Comparison of ENCODE assay signal across 13 mouse cellular contexts in genomic region chr13:4228441-4228840, GRCm38 (mm10). TPM values are rescaled to one million over a fixed set of nuclear protein-coding genes. Genes with fewer than 3 reads are reported as not detected.
DNase-seq lines count a peak whose midpoint lies in the region; ATAC-seq and TF ChIP-seq lines count a peak whose summit lies in the region.
"Had no signal": no experiment of that assay in that cellular context is flagged by ENCODE, and none has a peak within 500 bp of the region (broad histone marks: within the 10 kb centered on the region; RNA-seq: fewer than 3 reads in every experiment).

TSS of gene Akr1c19 (plus strand) at chr13:4228700.

- H3K4me2 ChIP-seq in lung, embryonic 14.5 days = no peak within 1 kb of the TSS
- no peak within 1 kb of the TSS for H3K4me2 ChIP-seq in liver, embryonic 11.5 days
- no peak within 1 kb of the TSS for H3K4me2 ChIP-seq in stomach, embryonic 15.5 days
- no peak within 1 kb of the TSS for H3K4me2 ChIP-seq in forebrain, embryonic 16.5 days (ENCODE audit: low read length)
- H3K4me2 ChIP-seq in neural tube, embryonic 15.5 days = no peak within 1 kb of the TSS
- H3K4me2 ChIP-seq: limb, embryonic 15.5 days had no signal

- no peak within 1 kb of the TSS for H3K27ac ChIP-seq in lung, embryonic 14.5 days (ENCODE audit: low read depth)
- H3K27ac ChIP-seq in liver, embryonic 11.5 days (ENCODE audit: low read depth, low read length) = no peak within 1 kb of the TSS
- H3K27ac ChIP-seq in stomach, embryonic 15.5 days = no peak within 1 kb of the TSS
- H3K27ac ChIP-seq in forebrain, embryonic 16.5 days (ENCODE audit: low read length) = no peak within 1 kb of the TSS
- H3K27ac ChIP-seq in neural tube, embryonic 15.5 days (replicated peaks) = no peak within 1 kb of the TSS
- H3K27ac ChIP-seq: limb, embryonic 15.5 days had no signal

- ATAC-seq in lung, embryonic 14.5 days (ENCODE audit: insufficient read depth) = no peak
- no peak for ATAC-seq in liver, embryonic 11.5 days (replicated peaks; ENCODE audit: low FRiP score)
- no peak for ATAC-seq in stomach, embryonic 15.5 days (ENCODE audit: insufficient read depth, low FRiP score, low read depth)
- no peak for ATAC-seq in forebrain, embryonic 16.5 days
- ATAC-seq in neural tube, embryonic 15.5 days (ENCODE audit: low FRiP score) = no peak

- no peak within 1 kb of the TSS for H3K9ac ChIP-seq in lung, embryonic 14.5 days
- H3K9ac ChIP-seq in liver, embryonic 11.5 days (ENCODE audit: low read depth, low read length) = no peak within 1 kb of the TSS
- no peak within 1 kb of the TSS for H3K9ac ChIP-seq in stomach, embryonic 15.5 days
- H3K9ac ChIP-seq in forebrain, embryonic 16.5 days (replicated peaks; ENCODE audit: low read depth, low read length) = no peak within 1 kb of the TSS
- H3K9ac ChIP-seq in neural tube, embryonic 15.5 days (replicated peaks) = no peak within 1 kb of the TSS
- H3K9ac ChIP-seq: limb, embryonic 15.5 days had no signal

- peak; percentile 44 for DNase-seq in lung, embryonic 14.5 days
- no peak for DNase-seq in lung, adult 2 months
- peak; percentile 53 to 55 for DNase-seq in heart, postnatal 10 days
- no peak for DNase-seq in liver, embryonic 11.5 days (ENCODE audit: low spot score)
- DNase-seq: cerebellum, postnatal 25 days; gastrocnemius, postnatal 14 days; retina, postnatal 1 day had no signal

- intact Hi-C loops in heart, postnatal 10 days (cut with DNase I) = no loop called here

- no peaks in the 10 kb centered on the region for H3K9me3 ChIP-seq in lung, embryonic 14.5 days (ENCODE audit: low read depth, low read length)
- H3K9me3 ChIP-seq in liver, embryonic 11.5 days (ENCODE audit: control insufficient read depth, low read length) = no peaks in the 10 kb centered on the region
- H3K9me3 ChIP-seq in stomach, embryonic 15.5 days = no peaks in the 10 kb centered on the region
- H3K9me3 ChIP-seq in forebrain, embryonic 16.5 days (ENCODE audit: control insufficient read depth, low read length) = no peaks in the 10 kb centered on the region
- no peaks in the 10 kb centered on the region for H3K9me3 ChIP-seq in neural tube, embryonic 15.5 days (replicated peaks)
- H3K9me3 ChIP-seq: limb, embryonic 15.5 days had no signal

- TF ChIP-seq CTCF in lung, embryonic 14.5 days (IDR thresholded peaks at IDR 0.05; ENCODE audit: low read depth) = no peak
- no peak for TF ChIP-seq CTCF in lung, adult 2 months (IDR thresholded peaks at IDR 0.05; ENCODE audit: insufficient read depth, low read length)

- 61% methylated on average over 1 of the region's 1 CpGs for WGBS in lung, embryonic 14.5 days
- 45% methylated on average over 1 of the region's 1 CpGs for WGBS in lung, adult 2 months
- 39% methylated on average over 1 of the region's 1 CpGs for WGBS in liver, embryonic 11.5 days
- WGBS in stomach, embryonic 15.5 days = 70% methylated on average over 1 of the region's 1 CpGs
- WGBS in forebrain, embryonic 16.5 days = 65% methylated on average over 1 of the region's 1 CpGs
- 83% methylated on average over 1 of the region's 1 CpGs for WGBS in neural tube, embryonic 15.5 days

- TF ChIP-seq POLR2A in lung, adult 2 months (IDR thresholded peaks at IDR 0.05; ENCODE audit: borderline replicate concordance, extremely low read depth, low read depth, low read length) = no peak

- H3K4me1 ChIP-seq in lung, embryonic 14.5 days (ENCODE audit: insufficient read depth) = no peaks in the 10 kb centered on the region
- no peaks in the 10 kb centered on the region for H3K4me1 ChIP-seq in lung, adult 2 months (ENCODE audit: control insufficient read depth, insufficient read depth, low read length)
- no peaks in the 10 kb centered on the region for H3K4me1 ChIP-seq in liver, embryonic 11.5 days (replicated peaks; ENCODE audit: control insufficient read depth, insufficient read depth, low read length)
- H3K4me1 ChIP-seq in stomach, embryonic 15.5 days = no peaks in the 10 kb centered on the region
- no peaks in the 10 kb centered on the region for H3K4me1 ChIP-seq in forebrain, embryonic 16.5 days (replicated peaks; ENCODE audit: control insufficient read depth, insufficient read depth, low read length)
- no peaks in the 10 kb centered on the region for H3K4me1 ChIP-seq in neural tube, embryonic 15.5 days
- H3K4me1 ChIP-seq: limb, embryonic 15.5 days had no signal

- H3K4me3 ChIP-seq in lung, embryonic 14.5 days (ENCODE audit: low read depth, low read length) = no peak within 1 kb of the TSS
- H3K4me3 ChIP-seq in lung, adult 2 months (replicated peaks; ENCODE audit: extremely low read depth, low read depth, low read length) = no peak within 1 kb of the TSS
- no peak within 1 kb of the TSS for H3K4me3 ChIP-seq in liver, embryonic 11.5 days (ENCODE audit: low read depth, low read length)
- no peak within 1 kb of the TSS for H3K4me3 ChIP-seq in stomach, embryonic 15.5 days (replicated peaks)
- no peak within 1 kb of the TSS for H3K4me3 ChIP-seq in forebrain, embryonic 16.5 days (replicated peaks; ENCODE audit: low read length)
- no peak within 1 kb of the TSS for H3K4me3 ChIP-seq in neural tube, embryonic 15.5 days (replicated peaks)
- H3K4me3 ChIP-seq: erythroblast, embryonic 14.5 days; limb, embryonic 15.5 days had no signal

- H3K27me3 ChIP-seq in lung, embryonic 14.5 days (ENCODE audit: insufficient read depth, low read length) = no peaks in the 10 kb centered on the region
- H3K27me3 ChIP-seq in liver, embryonic 11.5 days (replicated peaks; ENCODE audit: control insufficient read depth, insufficient read depth, low read length) = no peaks in the 10 kb centered on the region
- no peaks in the 10 kb centered on the region for H3K27me3 ChIP-seq in stomach, embryonic 15.5 days (replicated peaks)
- H3K27me3 ChIP-seq in forebrain, embryonic 16.5 days (replicated peaks; ENCODE audit: control insufficient read depth, insufficient read depth, low read length) = no peaks in the 10 kb centered on the region
- H3K27me3 ChIP-seq in neural tube, embryonic 15.5 days (replicated peaks) = no peaks in the 10 kb centered on the region
- H3K27me3 ChIP-seq: CH12.LX; limb, embryonic 15.5 days had no signal

- no peaks in the 10 kb centered on the region for H3K36me3 ChIP-seq in lung, embryonic 14.5 days (ENCODE audit: insufficient read depth)
- no peaks in the 10 kb centered on the region for H3K36me3 ChIP-seq in liver, embryonic 11.5 days (ENCODE audit: control insufficient read depth, insufficient read depth, low read length)
- H3K36me3 ChIP-seq in stomach, embryonic 15.5 days = no peaks in the 10 kb centered on the region
- no peaks in the 10 kb centered on the region for H3K36me3 ChIP-seq in forebrain, embryonic 16.5 days (ENCODE audit: control insufficient read depth, insufficient read depth)
- H3K36me3 ChIP-seq in neural tube, embryonic 15.5 days = no peaks in the 10 kb centered on the region
- H3K36me3 ChIP-seq: limb, embryonic 15.5 days had no signal

RNA-seq across cellular contexts. Expression of gene Akr1c19, which starts in this region (rescaled TPM):
- 10.6 and 13.3 TPM in 2 replicates for polyA plus RNA-seq in lung, embryonic 14.5 days (2014; fragmentation: Nextera tagmentation; extraction: Ambion mirVana)
- 1.2 and 1.3 TPM in 2 replicates for polyA plus RNA-seq in lung, adult 2 months (2012; rRNA removed)
- 1 to 10 TPM; 2.4 to 3.0 TPM for total RNA-seq in heart, postnatal 10 days (2021)
- polyA plus RNA-seq in liver, embryonic 11.5 days (2014; fragmentation: Nextera tagmentation; extraction: Ambion mirVana) = 45.6 and 48.5 TPM in 2 replicates
- polyA plus RNA-seq in stomach, embryonic 15.5 days (2015; fragmentation: Nextera tagmentation; extraction: Ambion mirVana) = 125 and 188 TPM in 2 replicates
- 8.6 and 9.7 TPM in 2 replicates for polyA plus RNA-seq in forebrain, embryonic 16.5 days (2015; fragmentation: Nextera tagmentation; extraction: Ambion mirVana)
- 6.4 and 28.5 TPM in 2 replicates for polyA plus RNA-seq in neural tube, embryonic 15.5 days (2015; fragmentation: Nextera tagmentation; extraction: Ambion mirVana)
- total RNA-seq: CH12.LX had no signal

Comparison
In these comparisons a context has a peak if more than half of its experiments do, and no peak if none do; other contexts are left out.
1. DNase-seq: peak in lung, embryonic 14.5 days (single experiment) and heart, postnatal 10 days (2 of 2); none in lung, adult 2 months (single experiment) and liver, embryonic 11.5 days (single experiment).